Mouse (Mus musculus): ENCODE data around the gene Vps36. TPM values are rescaled to one million over a fixed set of nuclear protein-coding genes. Genes with fewer than 3 reads are reported as not detected.

The Vps36 gene
- polyA plus RNA-seq, 1 experiment from 2014 or later, result 41.9 TPM

DNA sequence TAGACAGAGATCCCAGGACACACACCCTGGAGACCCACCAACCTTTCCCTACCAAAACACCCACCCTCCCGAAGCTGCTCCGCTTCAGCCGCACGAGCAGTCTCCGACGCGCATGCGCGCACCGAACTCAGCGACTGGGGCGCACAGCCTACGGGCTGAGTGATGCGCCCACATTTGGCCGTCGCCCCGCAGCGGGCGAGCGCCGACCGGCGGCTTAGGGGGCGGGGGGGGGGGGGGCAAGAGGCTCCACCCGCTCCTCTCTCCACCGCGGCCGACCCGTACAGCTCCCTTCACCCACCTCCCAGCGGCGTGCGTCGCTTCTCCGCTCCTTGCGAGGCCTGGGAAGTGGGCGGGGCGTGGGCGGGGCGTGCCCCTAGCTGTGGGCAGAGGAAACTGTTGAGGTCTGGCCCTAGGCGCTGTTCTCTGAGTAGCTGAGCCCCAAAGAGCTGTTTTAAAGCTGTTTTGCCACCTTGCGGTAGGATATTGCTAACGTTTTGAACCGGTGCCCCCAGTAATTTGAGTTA is 26.5 kb upstream of the Vps36 start, which contains the start of gene Nek3:
Gene Nek3 (minus strand): TSS at position 356 of the 524 bp plus-strand sequence.
- Histone ChIP-seq H3K4me3 (replicated peaks) (peak within 1 kb of the TSS; percentile 56), H3K4me1 (peaks cover 8% of the 10 kb centered on the region; the same call in 1 of the 2 replicates), H3K27me3 (replicated peaks) (no peaks in the 10 kb centered on the region), H3K4me2 (peak within 1 kb of the TSS; percentile 60), H3K9me3 (no peaks in the 10 kb centered on the region), H3K27ac (peak within 1 kb of the TSS; percentile 64), H3K36me3 (peaks cover 17% of the 10 kb centered on the region; the same call in 1 of the 2 replicates), H3K9ac (peak within 1 kb of the TSS; percentile 10; the same call in 1 of the 2 replicates)
- WGBS, result under 1% methylated on average over 42 of the region's 43 CpGs
- peak; percentile 98 for ATAC-seq (ENCODE audit: insufficient read depth, low FRiP score, low read depth)

- no peak for ATAC-seq (ENCODE audit: insufficient read depth, low FRiP score, low read depth)
- no peak overlapping the region for H3K4me2 ChIP-seq
- H3K27ac ChIP-seq, result no peak overlapping the region
- 92% methylated on average over 5 of the region's 5 CpGs for WGBS
- no peak overlapping the region for H3K4me3 ChIP-seq (replicated peaks)
- H3K9ac ChIP-seq, result no peak overlapping the region
- peaks cover 8% of the 10 kb centered on the region; the same call in 1 of the 2 replicates for H3K4me1 ChIP-seq
- no peaks in the 10 kb centered on the region for H3K9me3 ChIP-seq
- H3K36me3 ChIP-seq, result peaks cover 17% of the 10 kb centered on the region; the same call in 1 of the 2 replicates
- H3K27me3 ChIP-seq (replicated peaks), result no peaks in the 10 kb centered on the region
Measured at GRCm38 (mm10) chr8:22169167-22169566, 23.4 kb upstream of the Vps36 start.

DNA sequence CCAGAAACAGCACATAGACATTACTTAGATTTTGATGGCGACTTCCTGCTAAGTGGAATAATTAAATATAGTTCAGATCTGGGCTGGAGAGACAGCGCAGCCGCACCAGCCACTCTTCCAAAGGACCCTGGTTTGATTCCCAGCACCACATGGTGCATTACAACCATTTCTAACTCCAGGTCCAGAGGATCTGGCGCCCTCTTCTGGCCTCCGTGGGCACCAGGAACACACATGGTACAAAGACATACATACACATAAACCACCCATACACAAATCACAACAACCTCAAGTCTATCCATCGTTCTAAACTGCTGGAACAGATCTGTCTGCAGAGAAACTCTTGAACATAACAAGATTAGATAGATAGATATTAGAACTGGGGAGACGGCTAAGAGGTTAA is 16.6 kb upstream of the Vps36 start:
- Histone ChIP-seq H3K27me3 (replicated peaks) (no peaks in the 10 kb centered on the region), H3K4me2 (no peak overlapping the region), H3K4me3 (replicated peaks) (no peak overlapping the region), H3K4me1 (no peaks in the 10 kb centered on the region), H3K9ac (no peak overlapping the region), H3K9me3 (no peaks in the 10 kb centered on the region), H3K27ac (no peak overlapping the region), H3K36me3 (peaks cover 29% of the 10 kb centered on the region)
- no peak for ATAC-seq (ENCODE audit: insufficient read depth, low FRiP score, low read depth)
- 96% methylated on average over 7 of the region's 7 CpGs for WGBS

- peak; percentile 44; the same call in 1 of the 2 replicates for ATAC-seq (ENCODE audit: insufficient read depth, low FRiP score, low read depth)
- peak overlapping the region; percentile 85 for H3K27ac ChIP-seq
- H3K27me3 ChIP-seq (replicated peaks), result no peaks in the 10 kb centered on the region
- H3K9ac ChIP-seq, result peak overlapping the region; percentile 62; the same call in 1 of the 2 replicates
- H3K4me1 ChIP-seq, result peaks cover 18% of the 10 kb centered on the region
- no peaks in the 10 kb centered on the region for H3K9me3 ChIP-seq
- peak overlapping the region; percentile 75 for H3K4me2 ChIP-seq
- H3K4me3 ChIP-seq (replicated peaks), result peak overlapping the region; percentile 71
- WGBS, result 3% methylated on average over 3 of the region's 3 CpGs
- H3K36me3 ChIP-seq, result no peaks in the 10 kb centered on the region
Measured at GRCm38 (mm10) chr8:22184884-22185283, 7.7 kb upstream of the Vps36 start.

DNA sequence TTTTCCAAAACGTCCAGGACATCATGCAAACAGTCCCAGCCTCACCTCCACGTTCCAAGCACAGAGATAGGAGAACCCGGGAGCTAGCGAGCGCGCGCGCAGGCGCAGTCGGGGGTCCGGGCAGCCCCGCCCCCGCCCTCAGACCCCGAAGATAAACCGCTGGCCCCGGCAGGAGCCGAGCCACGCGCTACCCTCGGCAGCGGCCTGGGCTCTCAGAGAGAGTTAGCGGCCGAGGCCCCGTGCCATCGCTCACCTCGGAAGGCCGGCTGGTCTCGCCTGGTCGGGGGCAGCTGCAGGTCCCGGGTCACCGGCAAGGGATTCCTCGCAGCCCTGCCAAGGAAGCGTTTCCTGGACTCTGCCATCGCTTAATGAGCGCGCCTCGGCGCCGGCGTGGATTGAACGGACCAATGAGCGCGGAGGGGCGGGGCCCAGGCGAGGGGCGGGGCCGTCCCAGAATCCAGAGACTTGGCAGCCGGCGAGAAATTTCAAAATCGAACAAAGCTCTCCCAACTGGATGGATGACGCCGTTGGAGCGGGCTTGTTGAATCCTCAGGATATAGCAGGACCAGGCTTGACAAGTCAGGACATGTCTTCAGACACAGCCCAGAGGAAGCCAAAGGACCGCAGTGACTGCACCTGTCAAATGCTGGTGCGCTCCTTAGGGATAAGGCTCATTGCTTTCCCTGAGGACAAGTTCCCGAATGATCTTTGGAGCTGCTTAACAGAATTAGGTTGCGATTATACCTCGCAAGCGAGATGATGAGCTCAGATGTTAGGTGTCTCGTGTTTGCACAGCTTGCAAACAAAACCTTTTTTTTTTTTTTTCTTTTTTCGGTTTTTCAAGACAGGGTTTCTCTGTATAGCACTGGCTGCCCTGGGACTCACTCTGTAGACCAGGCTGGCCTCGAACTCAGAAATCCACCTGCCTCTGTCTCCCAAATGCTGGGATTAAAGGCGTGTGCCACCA is 6.9 kb upstream of the Vps36 start, which contains the start of gene Ckap2:
Gene Ckap2 (minus strand): TSS at position 389 of the 967 bp plus-strand sequence.
- 2% methylated on average over 63 of the region's 63 CpGs for WGBS
- H3K4me1 ChIP-seq, result peaks cover 18% of the 10 kb centered on the region
- no peaks in the 10 kb centered on the region for H3K36me3 ChIP-seq
- peak; percentile 97 for ATAC-seq (ENCODE audit: insufficient read depth, low FRiP score, low read depth)
- H3K4me3 ChIP-seq (replicated peaks), result peak within 1 kb of the TSS; percentile 71
- no peaks in the 10 kb centered on the region for H3K9me3 ChIP-seq
- H3K27ac ChIP-seq, result peak within 1 kb of the TSS; percentile 85
- peak within 1 kb of the TSS; percentile 62; the same call in 1 of the 2 replicates for H3K9ac ChIP-seq
- peak within 1 kb of the TSS; percentile 75 for H3K4me2 ChIP-seq
- H3K27me3 ChIP-seq (replicated peaks), result no peaks in the 10 kb centered on the region

DNA sequence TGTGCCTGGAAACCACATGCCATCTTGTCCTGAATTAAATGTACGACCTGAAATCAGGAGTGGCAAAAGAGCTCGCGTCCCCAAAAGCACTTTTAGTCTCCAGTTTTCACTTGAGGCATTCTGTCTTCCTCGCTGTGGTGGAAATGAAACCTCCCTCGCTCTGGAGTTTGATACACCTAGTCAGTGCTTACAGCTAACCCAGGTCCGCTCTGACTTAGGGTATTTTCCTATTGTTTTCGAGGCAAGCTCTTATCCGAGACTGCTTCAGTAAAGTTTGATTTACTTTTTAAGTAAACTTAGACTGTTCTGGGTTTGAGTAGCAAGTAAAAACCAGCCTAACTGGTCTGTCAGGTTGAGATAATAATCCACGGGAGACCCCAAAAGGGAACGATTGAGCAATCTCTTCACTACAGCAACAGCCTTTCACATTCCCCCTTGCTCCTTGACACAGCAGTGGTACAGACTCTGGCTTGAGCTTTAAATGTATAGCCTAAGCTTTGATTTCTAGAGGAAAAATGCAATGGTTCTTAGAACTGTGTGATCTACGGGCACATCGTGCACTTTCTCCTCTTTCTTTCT is 912 bp downstream of the Vps36 start:
- H3K27me3 ChIP-seq (replicated peaks), result no peaks in the 10 kb centered on the region
- peak overlapping the region; percentile 57 for H3K4me2 ChIP-seq
- H3K9ac ChIP-seq, result peak overlapping the region; percentile 90; the same call in 1 of the 2 replicates
- 10% methylated on average over 12 of the region's 12 CpGs for WGBS
- no peaks in the 10 kb centered on the region for H3K9me3 ChIP-seq
- peaks cover 7% of the 10 kb centered on the region; the same call in 1 of the 2 replicates for H3K4me1 ChIP-seq
- peak overlapping the region; percentile 99 for H3K27ac ChIP-seq
- peak; percentile 73 for ATAC-seq (ENCODE audit: insufficient read depth, low FRiP score, low read depth)
- H3K36me3 ChIP-seq, result no peaks in the 10 kb centered on the region
- peak overlapping the region; percentile 82 for H3K4me3 ChIP-seq (replicated peaks)

GRCm38 (mm10) chr8:22197914-22198313 is 5.3 kb downstream of the Vps36 start:
- Histone ChIP-seq H3K27me3 (replicated peaks) (no peaks in the 10 kb centered on the region), H3K4me2 (no peak overlapping the region), H3K36me3 (peaks cover 10% of the 10 kb centered on the region), H3K9me3 (no peaks in the 10 kb centered on the region), H3K4me1 (peaks cover 7% of the 10 kb centered on the region; the same call in 1 of the 2 replicates), H3K4me3 (replicated peaks) (no peak overlapping the region), H3K9ac (no peak overlapping the region), H3K27ac (no peak overlapping the region)
- no peak for ATAC-seq (ENCODE audit: insufficient read depth, low FRiP score, low read depth)
- WGBS, result 81% methylated on average over 6 of the region's 6 CpGs

- H3K27ac ChIP-seq, result no peak overlapping the region
- ATAC-seq (ENCODE audit: insufficient read depth, low FRiP score, low read depth), result no peak
- H3K9me3 ChIP-seq, result no peaks in the 10 kb centered on the region
- no peak overlapping the region for H3K9ac ChIP-seq
- peaks cover 4% of the 10 kb centered on the region; the same call in 1 of the 2 replicates for H3K4me1 ChIP-seq
- peaks cover 13% of the 10 kb centered on the region for H3K36me3 ChIP-seq
- H3K27me3 ChIP-seq (replicated peaks), result no peaks in the 10 kb centered on the region
- 98% methylated on average over 8 of the region's 8 CpGs for WGBS
- H3K4me3 ChIP-seq (replicated peaks), result no peak overlapping the region
- no peak overlapping the region for H3K4me2 ChIP-seq
Measured at GRCm38 (mm10) chr8:22199481-22199880, 6.9 kb downstream of the Vps36 start.

DNA sequence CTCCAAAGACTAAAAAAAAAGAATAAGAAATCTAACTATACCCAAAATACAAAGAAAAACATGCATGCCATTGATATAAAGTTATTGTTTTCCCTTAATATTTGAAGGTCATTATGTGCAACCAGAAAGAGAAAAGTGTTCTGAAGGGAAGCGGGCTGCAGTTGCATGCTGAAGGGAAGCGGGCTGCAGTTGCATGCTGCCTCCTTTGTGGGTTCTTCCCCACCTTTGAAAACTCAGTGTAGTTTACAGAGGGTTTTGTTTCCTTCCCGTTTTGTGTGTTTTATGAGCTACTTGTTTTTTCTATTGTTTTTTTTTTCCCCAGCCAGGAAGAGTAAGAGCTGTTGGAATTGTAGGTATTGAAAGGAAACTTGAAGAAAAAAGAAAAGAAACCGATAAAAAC is 14.9 kb downstream of the Vps36 start:
- H3K36me3 ChIP-seq, result peaks cover 19% of the 10 kb centered on the region

DNA sequence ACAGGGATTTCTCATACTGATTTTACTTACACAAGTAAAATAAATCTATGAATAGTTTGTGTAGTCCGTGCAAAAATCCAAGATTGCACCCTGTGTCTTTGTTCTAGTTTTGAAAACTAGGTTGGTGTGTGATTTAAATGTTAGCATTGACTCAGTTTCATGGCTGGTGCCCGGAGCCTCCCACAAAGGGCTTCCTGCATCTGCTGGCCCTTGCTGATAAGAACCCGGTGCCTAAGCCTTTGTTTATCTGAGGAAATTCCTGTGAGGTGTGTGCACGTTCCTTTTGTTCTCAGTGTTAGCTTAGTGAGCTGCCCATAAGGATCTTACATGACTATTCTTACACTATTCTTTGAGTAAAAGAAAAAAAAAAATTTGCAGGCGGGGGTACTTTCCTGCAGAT is 16.4 kb downstream of the Vps36 start:
- peak; percentile 92 for ATAC-seq (ENCODE audit: insufficient read depth, low FRiP score, low read depth)
- H3K36me3 ChIP-seq, result peaks cover 23% of the 10 kb centered on the region
- no peak overlapping the region for H3K9ac ChIP-seq
- WGBS, result 20% methylated on average over 5 of the region's 5 CpGs
- no peak overlapping the region for H3K4me2 ChIP-seq
- no peaks in the 10 kb centered on the region for H3K27me3 ChIP-seq (replicated peaks)
- 0 out of 2 replicates have a peak overlapping the region, but pooled peaks have one; percentile 32 for H3K27ac ChIP-seq
- no peak overlapping the region for H3K4me3 ChIP-seq (replicated peaks)
- H3K4me1 ChIP-seq, result no peaks in the 10 kb centered on the region
- no peaks in the 10 kb centered on the region for H3K9me3 ChIP-seq

More for the DNA sequence above, 14.9 kb downstream of the Vps36 start:
- Histone ChIP-seq H3K27ac (no peak overlapping the region; the same call in 1 of the 2 replicates), H3K4me3 (replicated peaks) (no peak overlapping the region), H3K9me3 (no peaks in the 10 kb centered on the region), H3K4me1 (no peaks in the 10 kb centered on the region), H3K4me2 (no peak overlapping the region), H3K9ac (no peak overlapping the region), H3K27me3 (replicated peaks) (no peaks in the 10 kb centered on the region)
- WGBS, result 62% methylated on average over 4 of the region's 4 CpGs
- no peak for ATAC-seq (ENCODE audit: insufficient read depth, low FRiP score, low read depth)

GRCm38 (mm10) chr8:22214826-22215225 is 22.2 kb downstream of the Vps36 start:
- H3K4me1 ChIP-seq, result no peaks in the 10 kb centered on the region
- peaks cover 40% of the 10 kb centered on the region for H3K36me3 ChIP-seq
- no peak overlapping the region for H3K9ac ChIP-seq
- ATAC-seq (ENCODE audit: insufficient read depth, low FRiP score, low read depth), result no peak
- H3K4me3 ChIP-seq (replicated peaks), result no peak overlapping the region
- no peak overlapping the region for H3K27ac ChIP-seq
- 93% methylated on average over 10 of the region's 10 CpGs for WGBS
- H3K4me2 ChIP-seq, result no peak overlapping the region
- H3K27me3 ChIP-seq (replicated peaks), result no peaks in the 10 kb centered on the region
- no peaks in the 10 kb centered on the region for H3K9me3 ChIP-seq
